Mouse (Mus musculus): ENCODE measurements around the gene Gp1ba. TPM values are rescaled to one million over a fixed set of nuclear protein-coding genes. Genes with fewer than 3 reads are reported as not detected.

Gp1ba gene
- total RNA-seq, 1 experiment: 0.45 TPM

DNA sequence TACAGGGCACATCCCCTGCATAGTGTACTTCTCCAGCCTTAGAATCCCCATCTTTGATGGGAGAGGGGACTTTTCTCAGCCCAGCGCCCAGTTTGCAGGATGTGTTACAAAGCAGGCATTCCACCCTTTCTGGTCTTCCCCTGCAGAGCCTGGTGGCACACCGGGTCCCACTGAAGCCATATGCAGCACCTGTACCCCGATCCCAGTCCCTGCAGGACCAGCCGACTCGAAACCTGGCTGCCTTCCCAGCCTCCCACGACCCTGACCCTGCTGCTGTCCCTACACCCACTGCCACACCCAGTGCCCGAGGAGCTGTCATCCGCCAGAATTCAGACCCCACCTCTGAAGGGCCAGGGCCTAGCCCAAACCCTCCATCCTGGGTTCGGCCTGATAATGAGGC, 31.3 kb upstream of the Gp1ba start:
- H3K9me3 ChIP-seq (ENCODE audit: control insufficient read depth, insufficient read depth, low read depth, low read length): no peaks in the 10 kb centered on the region
- no peak overlapping the region for H3K9ac ChIP-seq (ENCODE audit: insufficient read depth, low read depth, low read length, poor library complexity, severe bottlenecking)
- in situ Hi-C loops (cut with MboI; ENCODE audit: low sequenced_read_pairs in 2 of 2, unreplicated experiment in 2 of 2): no loop called here
- H3K4me3 ChIP-seq (ENCODE audit: insufficient read depth in 1 of 2, low read depth in 1 of 2, low read length in 2 of 2, poor library complexity in 1 of 2, severe bottlenecking in 1 of 2): no peak overlapping the region
- peaks cover 58% of the 10 kb centered on the region for H3K36me3 ChIP-seq (ENCODE audit: control insufficient read depth, insufficient read depth, low read length, poor library complexity, severe bottlenecking)
- TF ChIP-seq CHD2 (IDR thresholded peaks at IDR 0.05; ENCODE audit: low read depth, low read length) (no peak), ZNF384 (IDR thresholded peaks at IDR 0.05; ENCODE audit: low read depth, low read length) (no peak), ZC3H11A (IDR thresholded peaks at IDR 0.05; ENCODE audit: borderline replicate concordance, low read depth, low read length) (no peak), MAFK (IDR thresholded peaks at IDR 0.05; ENCODE audit: insufficient read depth, low read depth, low read length) (no peak), HCFC1 (IDR thresholded peaks at IDR 0.05; ENCODE audit: borderline replicate concordance, insufficient read depth, low read length) (no peak)
- peaks cover 0 to 4% of the 10 kb centered on the region in 2 experiments; a peak in 1 of 4 replicates for H3K4me1 ChIP-seq (ENCODE audit: control insufficient read depth in 2 of 2, insufficient read depth in 2 of 2, low read length in 2 of 2, poor library complexity in 1 of 2)
- no peak overlapping the region for H3K27ac ChIP-seq (ENCODE audit: insufficient read depth, low read depth, low read length, poor library complexity, severe bottlenecking)
- no peak for DNase-seq (ENCODE audit: low read depth, low spot score)

DNA sequence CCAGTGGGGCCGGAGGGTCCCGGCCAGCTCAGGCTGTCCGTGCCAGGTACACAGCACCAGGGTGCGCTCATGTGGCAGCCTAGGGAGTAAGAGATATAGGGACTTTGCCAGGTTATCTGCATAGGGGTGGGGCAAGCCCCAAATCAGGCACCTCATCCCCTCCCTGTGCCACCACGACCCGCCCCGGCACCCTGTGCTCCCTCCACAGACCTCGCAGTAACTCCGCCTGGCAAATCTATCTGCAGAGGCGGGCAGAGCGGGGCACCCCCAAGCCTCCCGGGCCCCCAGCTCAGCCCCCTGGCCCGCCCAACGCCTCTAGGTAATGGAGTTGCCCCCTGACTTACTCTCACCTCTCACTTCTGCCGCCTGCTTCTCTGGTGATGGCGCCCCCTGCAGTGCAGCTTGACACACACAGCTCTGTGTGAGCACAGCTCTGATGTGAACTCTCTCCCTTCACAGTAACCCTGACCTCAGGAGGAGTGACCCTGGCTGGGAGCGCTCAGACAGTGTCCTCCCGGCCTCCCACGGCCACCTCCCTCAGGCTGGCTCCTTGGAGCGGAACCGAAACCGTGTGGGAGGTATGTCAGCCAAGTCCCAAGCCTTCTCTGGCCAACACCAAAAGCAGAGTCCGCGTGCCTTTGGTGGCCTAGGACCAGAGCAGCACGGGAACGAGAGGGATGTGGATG, 30.4 kb upstream of the Gp1ba start:
- Histone ChIP-seq H3K4me3 (ENCODE audit: insufficient read depth in 1 of 2, low read depth in 1 of 2, low read length in 2 of 2, poor library complexity in 1 of 2, severe bottlenecking in 1 of 2) (peak overlapping the region; percentile 51 to 59; a peak in 3 of 4 replicates), H3K9me3 (ENCODE audit: control insufficient read depth, insufficient read depth, low read depth, low read length) (no peaks in the 10 kb centered on the region), H3K9ac (ENCODE audit: insufficient read depth, low read depth, low read length, poor library complexity, severe bottlenecking) (peak overlapping the region; percentile 44; the same call in 1 of the 2 replicates), H3K27ac (ENCODE audit: insufficient read depth, low read depth, low read length, poor library complexity, severe bottlenecking) (no peak overlapping the region), H3K36me3 (ENCODE audit: control insufficient read depth, insufficient read depth, low read length, poor library complexity, severe bottlenecking) (peaks cover 65% of the 10 kb centered on the region), H3K4me1 (ENCODE audit: control insufficient read depth in 2 of 2, insufficient read depth in 2 of 2, low read length in 2 of 2, poor library complexity in 1 of 2) (peaks cover 0 to 6% of the 10 kb centered on the region in 2 experiments; a peak in 1 of 4 replicates)
- in situ Hi-C loops (cut with MboI; ENCODE audit: low sequenced_read_pairs in 2 of 2, unreplicated experiment in 2 of 2): no loop called here
- peak; percentile 55 for DNase-seq (ENCODE audit: low read depth, low spot score)
- TF ChIP-seq MAFK (IDR thresholded peaks at IDR 0.05; ENCODE audit: insufficient read depth, low read depth, low read length) (no peak), ZC3H11A (IDR thresholded peaks at IDR 0.05; ENCODE audit: borderline replicate concordance, low read depth, low read length) (no peak), CHD2 (IDR thresholded peaks at IDR 0.05; ENCODE audit: low read depth, low read length) (no peak), ZNF384 (IDR thresholded peaks at IDR 0.05; ENCODE audit: low read depth, low read length) (no peak), HCFC1 (IDR thresholded peaks at IDR 0.05; ENCODE audit: borderline replicate concordance, insufficient read depth, low read length) (no peak)

DNA sequence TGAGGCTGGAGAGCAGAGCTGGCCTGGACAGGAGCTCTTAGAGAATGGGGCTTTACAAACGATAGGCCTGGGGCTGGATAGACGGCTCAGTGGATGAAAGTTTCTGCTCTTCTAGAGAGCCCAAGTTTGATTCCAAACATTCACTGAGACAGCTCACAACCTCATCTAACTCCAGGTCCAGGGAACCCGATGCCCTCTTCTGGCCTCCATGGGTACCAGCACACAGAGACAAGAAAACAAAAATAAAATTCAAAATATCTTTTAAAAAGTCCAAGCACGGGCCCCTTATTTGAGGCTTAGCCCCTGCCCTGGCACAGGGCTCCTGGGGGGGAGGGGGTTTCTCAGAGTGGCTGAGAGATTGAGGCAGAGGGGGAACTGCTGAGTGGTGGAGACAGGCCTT, 28.2 kb upstream of the Gp1ba start:
- TF ChIP-seq CHD2 (IDR thresholded peaks at IDR 0.05; ENCODE audit: low read depth, low read length) (no peak), HCFC1 (IDR thresholded peaks at IDR 0.05; ENCODE audit: borderline replicate concordance, insufficient read depth, low read length) (no peak), ZNF384 (IDR thresholded peaks at IDR 0.05; ENCODE audit: low read depth, low read length) (no peak), MAFK (IDR thresholded peaks at IDR 0.05; ENCODE audit: insufficient read depth, low read depth, low read length) (no peak), ZC3H11A (IDR thresholded peaks at IDR 0.05; ENCODE audit: borderline replicate concordance, low read depth, low read length) (no peak)
- H3K9ac ChIP-seq (ENCODE audit: insufficient read depth, low read depth, low read length, poor library complexity, severe bottlenecking): no peak overlapping the region
- H3K4me1 ChIP-seq (ENCODE audit: control insufficient read depth in 2 of 2, insufficient read depth in 2 of 2, low read length in 2 of 2, poor library complexity in 1 of 2): peaks cover 0 to 6% of the 10 kb centered on the region in 2 experiments; a peak in 1 of 4 replicates
- DNase-seq (ENCODE audit: low read depth, low spot score): no peak
- in situ Hi-C loops (cut with MboI; ENCODE audit: low sequenced_read_pairs in 2 of 2, unreplicated experiment in 2 of 2): no loop called here
- no peaks in the 10 kb centered on the region for H3K9me3 ChIP-seq (ENCODE audit: control insufficient read depth, insufficient read depth, low read depth, low read length)
- H3K27ac ChIP-seq (ENCODE audit: insufficient read depth, low read depth, low read length, poor library complexity, severe bottlenecking): no peak overlapping the region
- peaks cover 56% of the 10 kb centered on the region for H3K36me3 ChIP-seq (ENCODE audit: control insufficient read depth, insufficient read depth, low read length, poor library complexity, severe bottlenecking)
- no peak overlapping the region for H3K4me3 ChIP-seq (ENCODE audit: insufficient read depth in 1 of 2, low read depth in 1 of 2, low read length in 2 of 2, poor library complexity in 1 of 2, severe bottlenecking in 1 of 2)

DNA sequence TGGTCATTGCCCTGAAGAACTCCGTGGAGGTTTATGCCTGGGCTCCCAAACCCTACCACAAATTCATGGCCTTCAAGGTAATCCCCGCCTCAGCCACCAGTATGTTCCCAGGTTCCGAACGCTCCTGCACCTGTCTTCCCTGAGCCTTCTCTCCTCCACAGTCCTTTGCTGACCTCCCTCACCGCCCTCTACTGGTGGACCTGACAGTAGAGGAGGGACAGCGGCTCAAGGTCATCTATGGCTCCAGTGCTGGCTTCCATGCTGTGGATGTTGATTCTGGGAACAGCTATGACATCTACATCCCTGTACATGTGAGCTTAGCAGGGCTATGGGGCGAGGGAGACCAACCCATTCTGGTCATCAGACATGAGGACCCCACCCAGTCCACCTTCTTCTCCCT, 26.4 kb upstream of the Gp1ba start:
- H3K36me3 ChIP-seq (ENCODE audit: control insufficient read depth, insufficient read depth, low read length, poor library complexity, severe bottlenecking): peaks cover 41% of the 10 kb centered on the region
- in situ Hi-C loops (cut with MboI; ENCODE audit: low sequenced_read_pairs in 2 of 2, unreplicated experiment in 2 of 2): no loop called here
- H3K9ac ChIP-seq (ENCODE audit: insufficient read depth, low read depth, low read length, poor library complexity, severe bottlenecking): no peak overlapping the region
- H3K9me3 ChIP-seq (ENCODE audit: control insufficient read depth, insufficient read depth, low read depth, low read length): no peaks in the 10 kb centered on the region
- H3K4me1 ChIP-seq (ENCODE audit: control insufficient read depth in 2 of 2, insufficient read depth in 2 of 2, low read length in 2 of 2, poor library complexity in 1 of 2): peaks cover 0 to 7% of the 10 kb centered on the region in 2 experiments; a peak in 1 of 4 replicates
- DNase-seq (ENCODE audit: low read depth, low spot score): no peak
- no peak overlapping the region for H3K27ac ChIP-seq (ENCODE audit: insufficient read depth, low read depth, low read length, poor library complexity, severe bottlenecking)
- TF ChIP-seq CHD2 (IDR thresholded peaks at IDR 0.05; ENCODE audit: low read depth, low read length) (no peak), HCFC1 (IDR thresholded peaks at IDR 0.05; ENCODE audit: borderline replicate concordance, insufficient read depth, low read length) (no peak), ZNF384 (IDR thresholded peaks at IDR 0.05; ENCODE audit: low read depth, low read length) (no peak), ZC3H11A (IDR thresholded peaks at IDR 0.05; ENCODE audit: borderline replicate concordance, low read depth, low read length) (no peak), MAFK (IDR thresholded peaks at IDR 0.05; ENCODE audit: insufficient read depth, low read depth, low read length) (no peak)
- no peak overlapping the region for H3K4me3 ChIP-seq (ENCODE audit: insufficient read depth in 1 of 2, low read depth in 1 of 2, low read length in 2 of 2, poor library complexity in 1 of 2, severe bottlenecking in 1 of 2)
